Mouse (Mus musculus) ES-E14 (cell line): ENCODE results near the gene Hnrnpa3. TPM values are rescaled to one million over a fixed set of nuclear protein-coding genes. Genes with fewer than 3 reads are reported as not detected.

ENCODE experiments used
- DNase-seq: peaks from one replicate; pipeline ENCODE4 v3.0.0-alpha.2; 2013; ENCODE audit warnings: low read depth, low spot score
- H3K27ac ChIP-seq: 2 replicates; pipeline ENCODE4 v1.5.1; 2012; ENCODE audit warnings: low read depth, mild to moderate bottlenecking, low read length, moderate library complexity, mixed read lengths; ENCODE audit not compliant: poor library complexity, insufficient read depth, severe bottlenecking
- H3K36me3 ChIP-seq: 2 replicates; pipeline ENCODE4 v1.6.1; 2012; ENCODE audit warnings: mild to moderate bottlenecking, low read length, moderate library complexity, mixed read lengths; ENCODE audit not compliant: control insufficient read depth, poor library complexity, insufficient read depth, severe bottlenecking
- H3K4me1 ChIP-seq, 2 experiments: fragments of 150-350 bp in 1 of 2; sonication (generic) in 1 of 2; 2 replicates each; pipeline ENCODE4 v1.6.1; 2012; ENCODE audit warnings: low read length in 2 of 2, mild to moderate bottlenecking in 1 of 2, mixed read lengths in 1 of 2; ENCODE audit not compliant: control insufficient read depth in 2 of 2, insufficient read depth in 2 of 2, poor library complexity in 1 of 2
- H3K4me3 ChIP-seq, 2 experiments: fragments of 150-350 bp in 1 of 2; sonication (generic) in 1 of 2; 2 replicates each; pipeline ENCODE4 v1.5.1; 2012; ENCODE audit warnings: low read length in 2 of 2, low read depth in 1 of 2, mild to moderate bottlenecking in 1 of 2, mixed read lengths in 1 of 2; ENCODE audit not compliant: insufficient read depth in 1 of 2, poor library complexity in 1 of 2, severe bottlenecking in 1 of 2
- H3K9ac ChIP-seq: 2 replicates; pipeline ENCODE4 v1.6.1; 2012; ENCODE audit warnings: low read depth, mild to moderate bottlenecking, low read length, mixed read lengths; ENCODE audit not compliant: poor library complexity, insufficient read depth, severe bottlenecking
- H3K9me3 ChIP-seq: fragments of 150-350 bp; sonication (generic); 2 replicates; pipeline ENCODE4 v1.6.1; 2012; ENCODE audit warnings: low read depth, mild to moderate bottlenecking, low read length; ENCODE audit not compliant: control insufficient read depth, insufficient read depth
- CHD2 ChIP-seq: IDR thresholded peaks from 2 replicates; pipeline ENCODE4 v1.6.1; 2014; ENCODE audit warnings: mild to moderate bottlenecking, low read depth, low read length, inconsistent platforms
- HCFC1 ChIP-seq: IDR thresholded peaks from 2 replicates; pipeline ENCODE4 v1.6.1; 2012; ENCODE audit warnings: low read length, inconsistent platforms, borderline replicate concordance; ENCODE audit not compliant: insufficient read depth
- MAFK ChIP-seq: IDR thresholded peaks from 2 replicates; pipeline ENCODE4 v1.6.1; 2014; ENCODE audit warnings: mild to moderate bottlenecking, low read depth, low read length, inconsistent platforms; ENCODE audit not compliant: insufficient read depth
- ZC3H11A ChIP-seq: IDR thresholded peaks from 2 replicates; pipeline ENCODE4 v1.6.1; 2012; ENCODE audit warnings: low read depth, mild to moderate bottlenecking, inconsistent platforms, low read length, borderline replicate concordance
- ZNF384 ChIP-seq: IDR thresholded peaks from 2 replicates; pipeline ENCODE4 v1.6.1; 2012; ENCODE audit warnings: low read depth, low read length, inconsistent platforms
- in situ Hi-C, 2 experiments: fragments of 600-800 bp; cut with MboI; formaldehyde crosslinking; loops; one replicate each; pipeline ENCODE4 v1.15.1; 2025; ENCODE audit warnings: low sequenced_read_pairs in 2 of 2, inconsistent platforms in 1 of 2; ENCODE audit not compliant: unreplicated experiment in 2 of 2
- total RNA-seq: library from RNA; depleted of rRNA; stranded (reverse); fragments of 300-350 nt; gene quantifications from 2 replicates; pipeline ENCODE4 v1.2.3, GENCODE M21; 2012

Hnrnpa3 gene
- total RNA-seq, 1 experiment = 166 TPM

DNA sequence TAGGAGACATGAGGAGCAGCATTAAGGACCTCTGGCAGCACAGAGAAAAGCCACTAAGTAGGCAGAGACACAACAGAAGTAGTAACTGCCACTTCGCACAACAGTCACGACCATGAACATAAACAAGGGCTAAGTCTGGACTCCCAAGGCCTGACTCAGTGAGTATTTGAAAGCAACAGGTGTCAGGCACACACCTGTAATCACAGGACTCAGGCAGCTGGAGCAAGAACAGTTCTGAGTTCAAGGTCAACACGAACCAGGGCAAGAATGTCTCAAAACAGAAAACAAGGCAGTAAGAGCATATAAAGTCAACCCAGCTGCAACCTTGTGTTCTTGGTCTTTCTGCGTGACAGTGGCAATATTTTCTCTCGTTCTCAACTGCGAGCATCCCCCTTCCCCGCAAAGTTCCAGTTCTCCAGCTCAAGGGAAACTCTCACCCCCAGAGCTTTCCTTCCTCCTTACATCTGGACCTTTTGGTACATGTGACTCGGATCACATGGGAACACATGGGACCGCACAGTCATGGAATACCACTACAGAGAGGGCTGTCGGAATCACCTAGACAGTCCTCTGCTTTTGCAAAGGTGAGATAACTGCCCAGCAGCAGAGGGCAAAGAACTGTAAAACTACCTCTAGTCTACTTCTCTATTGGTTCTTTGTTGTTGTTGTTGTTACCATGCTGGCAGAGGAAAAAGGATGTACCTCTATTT lies 28.1 kb downstream of the Hnrnpa3 start:
- H3K9me3 ChIP-seq = no peaks in the 10 kb centered on the region
- peaks cover 14 to 28% of the 10 kb centered on the region in 2 experiments for H3K4me1 ChIP-seq
- in situ Hi-C loops = no loop called here
- TF ChIP-seq ZC3H11A = no peak
- TF ChIP-seq ZNF384 = no peak
- no peak for TF ChIP-seq HCFC1
- TF ChIP-seq CHD2 = no peak
- no peak for TF ChIP-seq MAFK
- H3K36me3 ChIP-seq = peaks cover 1% of the 10 kb centered on the region; the same call in 1 of the 2 replicates
- peak overlapping the region; percentile 14; the same call in 1 of the 2 replicates for H3K9ac ChIP-seq
- H3K27ac ChIP-seq = no peak overlapping the region
- DNase-seq = no peak
- H3K4me3 ChIP-seq = no peak overlapping the region

DNA sequence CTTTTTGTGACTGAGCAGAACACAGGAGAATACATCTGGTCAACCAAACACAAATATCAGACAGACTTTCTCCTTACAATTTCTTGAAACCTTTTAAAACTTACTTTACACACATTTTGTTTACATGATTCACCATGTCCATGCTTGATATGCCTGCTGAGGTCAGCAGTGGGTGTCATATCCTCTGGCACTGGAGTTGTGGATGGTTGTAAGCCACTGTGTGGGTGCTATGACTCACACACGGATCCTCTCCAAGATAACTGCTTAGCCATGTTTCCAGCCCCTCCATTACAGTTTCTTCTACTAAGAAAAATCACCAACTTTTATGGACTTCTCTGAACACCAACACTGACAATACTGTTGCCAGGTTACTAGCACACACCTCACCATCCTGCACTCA lies 29.8 kb downstream of the Hnrnpa3 start:
- TF ChIP-seq ZNF384 (no peak), CHD2 (no peak), HCFC1 (no peak)
- Histone ChIP-seq H3K27ac (no peak overlapping the region), H3K9me3 (no peaks in the 10 kb centered on the region), H3K36me3 (peaks cover 4% of the 10 kb centered on the region; the same call in 1 of the 2 replicates), H3K9ac (no peak overlapping the region), H3K4me1 (peaks cover 14 to 41% of the 10 kb centered on the region in 2 experiments), H3K4me3 (no peak overlapping the region)
- no peak for DNase-seq
- in situ Hi-C loops = no loop called here

- Histone ChIP-seq H3K36me3 (peaks cover 4% of the 10 kb centered on the region; the same call in 1 of the 2 replicates), H3K9me3 (no peaks in the 10 kb centered on the region), H3K27ac (no peak overlapping the region), H3K9ac (no peak overlapping the region), H3K4me1 (peaks cover 8 to 37% of the 10 kb centered on the region in 2 experiments), H3K4me3 (no peak overlapping the region)
- TF ChIP-seq MAFK = no peak
- no peak for TF ChIP-seq HCFC1
- no peak for TF ChIP-seq CHD2
- no peak for TF ChIP-seq ZNF384
- TF ChIP-seq ZC3H11A = no peak
- DNase-seq = no peak
- in situ Hi-C loops = no loop called here
Measured at GRCm38 (mm10) chr2:75689482-75690158, 30.6 kb downstream of the Hnrnpa3 start.

- no peak overlapping the region for H3K9ac ChIP-seq
- H3K36me3 ChIP-seq = peaks cover 4% of the 10 kb centered on the region; the same call in 1 of the 2 replicates
- H3K27ac ChIP-seq = no peak overlapping the region
- no peak overlapping the region for H3K4me3 ChIP-seq
- TF ChIP-seq ZNF384 = 0 out of 2 replicates have a peak, but pooled peaks have one; percentile 24
- TF ChIP-seq MAFK = no peak
- no peak for TF ChIP-seq ZC3H11A
- no peak for DNase-seq
- H3K9me3 ChIP-seq = no peaks in the 10 kb centered on the region
- in situ Hi-C loops = no loop called here
- peaks cover 8 to 39% of the 10 kb centered on the region in 2 experiments for H3K4me1 ChIP-seq
Measured at GRCm38 (mm10) chr2:75690656-75691055, 31.6 kb downstream of the Hnrnpa3 start.
